Mouse (Mus musculus) thymus, adult 2 months (tissue): ENCODE measurements around the gene Bsn.

Experiments
- CTCF ChIP-seq: fragments of 200-500 bp; IDR thresholded peaks from 2 replicates; pipeline ENCODE4 v1.5.1; 2012; ENCODE audit warnings: mild to moderate bottlenecking, control low read depth, low read length, moderate library complexity, borderline replicate concordance; ENCODE audit not compliant: control insufficient read depth, poor library complexity, insufficient read depth; ENCODE audit errors: extremely low read depth
- POLR2A ChIP-seq: fragments of 200-500 bp; IDR thresholded peaks from 2 replicates; pipeline ENCODE4 v1.6.1; 2012; ENCODE audit warnings: mild to moderate bottlenecking, low read length, control low read depth, moderate library complexity; ENCODE audit not compliant: control insufficient read depth, poor library complexity, insufficient read depth; ENCODE audit errors: extremely low read depth

- no peak for TF ChIP-seq POLR2A
- no peak for TF ChIP-seq CTCF
Observed at GRCm38 (mm10) chr9:108156786-108157185, 33.4 kb downstream of the Bsn start.
